Mouse (Mus musculus) midbrain, postnatal 0 days (tissue): ENCODE data around the gene Gm49510. TPM values are rescaled to one million over a fixed set of nuclear protein-coding genes. Genes with fewer than 3 reads are reported as not detected.

ENCODE experiments used
- ATAC-seq: fragments of 200-750 bp; cut with Nextera tagmentation; 2 replicates; pipeline ENCODE4 v1.8.0; 2017; ENCODE audit warnings: moderate number of reproducible peaks, mild to moderate bottlenecking, moderate TSS enrichment, moderate library complexity; ENCODE audit not compliant: low FRiP score
- DNase-seq: peaks from one replicate; pipeline ENCODE4 v3.0.0-alpha.2; 2015; ENCODE audit warnings: low spot score
- H3K27ac ChIP-seq: fragments of 300-500 bp; sonication (generic); 2 replicates; pipeline ENCODE4 v1.5.1; 2014; ENCODE audit warnings: low read depth, mild to moderate bottlenecking, low read length, mixed read lengths
- H3K27me3 ChIP-seq: fragments of 300-500 bp; sonication (generic); 2 replicates; pipeline ENCODE4 v1.6.1; 2014; ENCODE audit warnings: low read length, control low read depth, mixed read lengths; ENCODE audit not compliant: insufficient read depth
- H3K36me3 ChIP-seq: fragments of 300-500 bp; sonication (generic); 2 replicates; pipeline ENCODE4 v1.6.1; 2014; ENCODE audit warnings: low read length, control low read depth, mixed read lengths; ENCODE audit not compliant: insufficient read depth
- H3K4me1 ChIP-seq: fragments of 300-500 bp; sonication (generic); 2 replicates; pipeline ENCODE4 v1.6.1; 2014; ENCODE audit warnings: mild to moderate bottlenecking, control low read depth, antibody characterized with exemption, low read length, mixed read lengths; ENCODE audit not compliant: insufficient read depth
- H3K4me2 ChIP-seq: fragments of 300-500 bp; sonication (generic); 2 replicates; pipeline ENCODE4 v1.6.1; 2014; ENCODE audit warnings: low read depth, mild to moderate bottlenecking, low read length, mixed read lengths; ENCODE audit not compliant: poor library complexity, severe bottlenecking
- H3K4me3 ChIP-seq: fragments of 300-500 bp; sonication (generic); 2 replicates; pipeline ENCODE4 v1.5.1; 2014; ENCODE audit warnings: low read depth, mild to moderate bottlenecking, low read length, moderate library complexity
- H3K9ac ChIP-seq: fragments of 300-500 bp; sonication (generic); replicated peaks from 2 replicates; pipeline ENCODE4 v1.6.1; 2014; ENCODE audit warnings: mild to moderate bottlenecking, low read length, moderate library complexity, mixed read lengths; ENCODE audit not compliant: poor library complexity, severe bottlenecking
- H3K9me3 ChIP-seq: fragments of 300-500 bp; sonication (generic); 2 replicates; pipeline ENCODE4 v1.6.1; 2016; ENCODE audit warnings: low read length, control low read depth
- CTCF ChIP-seq: IDR thresholded peaks from 2 replicates; pipeline ENCODE4 v1.5.1; 2016; ENCODE audit warnings: antibody characterized with exemption, mild to moderate bottlenecking
- WGBS: fragments of 180-500 bp; shearing (Covaris S2); extraction: QIAGEN DNeasy Blood & Tissue Kit; methylation state at CpG from one replicate; pipeline ENCODE4 v1.1.7; 2014; 5-methylcytosine and 5-hydroxymethylcytosine counted together
- polyA plus RNA-seq: library from polyadenylated mRNA; unstranded; fragments of >200 nt; fragmentation: Nextera tagmentation; extraction: Ambion mirVana; gene quantifications from 2 replicates; pipeline ENCODE4 v1.2.1, GENCODE M21; 2015
- total RNA-seq: library from RNA; depleted of rRNA; stranded (reverse); fragments of >200 nt; gene quantifications from 2 replicates; pipeline ENCODE4 v1.2.3, GENCODE M21; 2014

Gm49510 gene
- total and polyA plus RNA-seq, 2 experiments from 2014 or later, result 0.17 to 1.7 TPM

- 2% methylated on average over 2 of the region's 2 CpGs for WGBS
- H3K36me3 ChIP-seq, result peaks cover 2% of the 10 kb centered on the region; the same call in 1 of the 2 replicates
Observed at GRCm38 (mm10) chr15:78903243-78903642, 3.8 kb downstream of the Gm49510 start.

GRCm38 (mm10) chr15:78908399-78908798 is 8.9 kb downstream of the Gm49510 start:
- TF ChIP-seq CTCF, result no peak
- WGBS, result 80% methylated on average over 7 of the region's 7 CpGs
- H3K4me2 ChIP-seq, result no peak overlapping the region
- H3K4me3 ChIP-seq, result no peak overlapping the region
- no peak for ATAC-seq
- no peak for DNase-seq
- H3K4me1 ChIP-seq, result no peaks in the 10 kb centered on the region
- H3K36me3 ChIP-seq, result peaks cover 2% of the 10 kb centered on the region; the same call in 1 of the 2 replicates
- H3K27ac ChIP-seq, result no peak overlapping the region
- no peaks in the 10 kb centered on the region for H3K9me3 ChIP-seq
- H3K9ac ChIP-seq, result 0 out of 2 replicates have a peak overlapping the region, but pooled peaks have one; percentile 8
- H3K27me3 ChIP-seq, result no peaks in the 10 kb centered on the region

More at GRCm38 (mm10) chr15:78903243-78903642, 3.8 kb downstream of the Gm49510 start:
- H3K27ac ChIP-seq, result no peak overlapping the region
- H3K4me3 ChIP-seq, result no peak overlapping the region
- no peak overlapping the region for H3K9ac ChIP-seq
- no peaks in the 10 kb centered on the region for H3K9me3 ChIP-seq
- peak; percentile 6; the same call in 1 of the 2 replicates for ATAC-seq
- DNase-seq, result peak; percentile 80
- no peak overlapping the region for H3K4me2 ChIP-seq
- 0 out of 2 replicates have a peak, but pooled peaks cover 3% of the 10 kb centered on the region for H3K4me1 ChIP-seq
- peaks cover 3% of the 10 kb centered on the region; the same call in 1 of the 2 replicates for H3K27me3 ChIP-seq
- TF ChIP-seq CTCF, result peak; percentile 91

GRCm38 (mm10) chr15:78908982-78909381 is 9.5 kb downstream of the Gm49510 start:
- TF ChIP-seq CTCF, result no peak
- Histone ChIP-seq H3K27me3 (no peaks in the 10 kb centered on the region), H3K4me1 (no peaks in the 10 kb centered on the region), H3K9me3 (no peaks in the 10 kb centered on the region), H3K4me2 (no peak overlapping the region), H3K4me3 (no peak overlapping the region), H3K9ac (0 out of 2 replicates have a peak overlapping the region, but pooled peaks have one; percentile 8), H3K27ac (no peak overlapping the region), H3K36me3 (peaks cover 2% of the 10 kb centered on the region; the same call in 1 of the 2 replicates)
- no peak for DNase-seq
- WGBS, result 85% methylated on average over 8 of the region's 8 CpGs
- no peak for ATAC-seq

GRCm38 (mm10) chr15:78912040-78912439 is 12.6 kb downstream of the Gm49510 start:
- ATAC-seq, result no peak
- Histone ChIP-seq H3K36me3 (no peaks in the 10 kb centered on the region), H3K4me1 (no peaks in the 10 kb centered on the region; the same call in 1 of the 2 replicates), H3K27me3 (no peaks in the 10 kb centered on the region), H3K9ac (no peak overlapping the region), H3K27ac (no peak overlapping the region), H3K9me3 (no peaks in the 10 kb centered on the region), H3K4me2 (no peak overlapping the region), H3K4me3 (no peak overlapping the region)
- 28% methylated on average over 9 of the region's 9 CpGs for WGBS
- peak; percentile 69 for TF ChIP-seq CTCF
- peak; percentile 60 for DNase-seq

GRCm38 (mm10) chr15:78913632-78914090 is 14.2 kb downstream of the Gm49510 start, which contains the start of gene Pdxp:
Gene Pdxp, plus strand, starts transcription at chr15:78913919.
- Histone ChIP-seq H3K27me3 (no peaks in the 10 kb centered on the region), H3K36me3 (peaks cover 10% of the 10 kb centered on the region), H3K4me3 (peak within 1 kb of the TSS; percentile 71), H3K9ac (peak within 1 kb of the TSS; percentile 91), H3K4me2 (peak within 1 kb of the TSS; percentile 63), H3K9me3 (no peaks in the 10 kb centered on the region), H3K27ac (peak within 1 kb of the TSS; percentile 97), H3K4me1 (no peaks in the 10 kb centered on the region; the same call in 1 of the 2 replicates)
- peak; percentile 94 for ATAC-seq
- under 1% methylated on average over 42 of the region's 51 CpGs for WGBS
- DNase-seq, result peak; percentile 99
- TF ChIP-seq CTCF, result no peak

GRCm38 (mm10) chr15:78914091-78914822 is 14.8 kb downstream of the Gm49510 start:
- peak; percentile 74 for ATAC-seq
- DNase-seq, result peak; percentile 77
- H3K27ac ChIP-seq, result peak overlapping the region; percentile 97

More at GRCm38 (mm10) chr15:78914091-78914822, 14.8 kb downstream of the Gm49510 start:
- TF ChIP-seq CTCF, result 0 out of 2 replicates have a peak, but pooled peaks have one; percentile 26
- Histone ChIP-seq H3K9ac (peak overlapping the region; percentile 91), H3K9me3 (no peaks in the 10 kb centered on the region), H3K4me3 (peak overlapping the region; percentile 71), H3K36me3 (peaks cover 15% of the 10 kb centered on the region), H3K27me3 (no peaks in the 10 kb centered on the region), H3K4me2 (peak overlapping the region; percentile 63), H3K4me1 (no peaks in the 10 kb centered on the region; the same call in 1 of the 2 replicates)
- under 1% methylated on average over 62 of the region's 87 CpGs for WGBS
